8 mouse cellular contexts compared by ENCODE assay signal in genomic region chr1:75141486-75142190, GRCm38 (mm10). TPM values are rescaled to one million over a fixed set of nuclear protein-coding genes. Genes with fewer than 3 reads are reported as not detected.
A peak's percentile ranks its signal among the peaks of the same experiment; 100 is the strongest.
DNase-seq lines count a peak whose midpoint lies in the region; ATAC-seq and TF ChIP-seq lines count a peak whose summit lies in the region.

No protein-coding gene starts in this region.

- ATAC-seq in CD4-positive, CD25-positive, alpha-beta regulatory T cell, adult 4 months: peak; percentile 61
- ATAC-seq in heart, embryonic 16.5 days (replicated peaks; ENCODE audit: extremely low read depth, insufficient read depth, low FRiP score): peak; percentile 49
- ATAC-seq in neural tube, embryonic 15.5 days (ENCODE audit: low FRiP score): peak; percentile 16

- H3K36me3 ChIP-seq in heart, embryonic 16.5 days (ENCODE audit: control insufficient read depth, insufficient read depth): peaks cover 47% of the 10 kb centered on the region
- peaks cover 53% of the 10 kb centered on the region for H3K36me3 ChIP-seq in neural tube, embryonic 15.5 days

- no peak for TF ChIP-seq CTCF in lung, adult 2 months (IDR thresholded peaks at IDR 0.05; ENCODE audit: insufficient read depth, low read length)

- WGBS in heart, embryonic 16.5 days: under 1% methylated on average over 52 of the region's 53 CpGs
- under 1% methylated on average over 53 of the region's 53 CpGs for WGBS in lung, adult 2 months
- WGBS in neural tube, embryonic 15.5 days: under 1% methylated on average over 53 of the region's 53 CpGs

- H3K4me2 ChIP-seq in heart, embryonic 16.5 days (ENCODE audit: low read depth, low read length): peak overlapping the region; percentile 94
- peak overlapping the region; percentile 96 for H3K4me2 ChIP-seq in neural tube, embryonic 15.5 days

- peak; percentile 71 for DNase-seq in brain, adult 2 months (ENCODE audit: low read depth, low spot score)
- DNase-seq in fibroblast of lung, adult 2 months (ENCODE audit: low read depth): peak; percentile 34
- DNase-seq in kidney, postnatal 25 days: peak; percentile 69 to 88
- DNase-seq in lung, adult 2 months: peak; percentile 81
- DNase-seq in testis, postnatal 14 days (ENCODE audit: low spot score): peak; percentile 65

- H3K9me3 ChIP-seq in heart, embryonic 16.5 days (replicated peaks; ENCODE audit: control insufficient read depth, low read length): no peaks in the 10 kb centered on the region
- H3K9me3 ChIP-seq in neural tube, embryonic 15.5 days (replicated peaks): no peaks in the 10 kb centered on the region

- TF ChIP-seq POLR2A in lung, adult 2 months (IDR thresholded peaks at IDR 0.05; ENCODE audit: borderline replicate concordance, extremely low read depth, low read depth, low read length): peak; percentile 90; the same call in 1 of the 2 replicates

- peaks cover 17% of the 10 kb centered on the region for H3K4me1 ChIP-seq in heart, embryonic 16.5 days (ENCODE audit: control insufficient read depth, insufficient read depth, low read length)
- peaks cover 9% of the 10 kb centered on the region for H3K4me1 ChIP-seq in lung, adult 2 months (ENCODE audit: control insufficient read depth, insufficient read depth, low read length)
- peaks cover 44% of the 10 kb centered on the region for H3K4me1 ChIP-seq in neural tube, embryonic 15.5 days

- peak overlapping the region; percentile 77 for H3K9ac ChIP-seq in heart, embryonic 16.5 days (ENCODE audit: low read length)
- H3K9ac ChIP-seq in neural tube, embryonic 15.5 days (replicated peaks): peak overlapping the region; percentile 81

- no peaks in the 10 kb centered on the region for H3K27me3 ChIP-seq in heart, embryonic 16.5 days (ENCODE audit: control insufficient read depth, insufficient read depth, low read length)
- no peaks in the 10 kb centered on the region for H3K27me3 ChIP-seq in neural tube, embryonic 15.5 days (replicated peaks)

- H3K27ac ChIP-seq in heart, embryonic 16.5 days (ENCODE audit: low read length): peak overlapping the region; percentile 81
- H3K27ac ChIP-seq in neural tube, embryonic 15.5 days (replicated peaks): peak overlapping the region; percentile 98

- peak overlapping the region; percentile 59 for H3K4me3 ChIP-seq in heart, embryonic 16.5 days (ENCODE audit: low read length)
- peak overlapping the region; percentile 97 for H3K4me3 ChIP-seq in lung, adult 2 months (replicated peaks; ENCODE audit: extremely low read depth, low read depth, low read length)
- peak overlapping the region; percentile 78 for H3K4me3 ChIP-seq in neural tube, embryonic 15.5 days (replicated peaks)

RNA-seq across cellular contexts. Expression of gene Cnppd1, which starts 0.9 kb away (rescaled TPM):
- polyA plus RNA-seq in CD4-positive, CD25-positive, alpha-beta regulatory T cell, adult 4 months (2017; shearing (Covaris generic)): 100 to 1,000 TPM; 125 to 195 TPM
- 39.2 and 40.9 TPM in 2 replicates for polyA plus RNA-seq in heart, embryonic 16.5 days (2015; fragmentation: Nextera tagmentation; extraction: Ambion mirVana)
- 57.6 and 64.3 TPM in 2 replicates for polyA plus RNA-seq in lung, adult 2 months (2012; rRNA removed)
- polyA plus RNA-seq in neural tube, embryonic 15.5 days (2015; fragmentation: Nextera tagmentation; extraction: Ambion mirVana): 46.3 and 48.9 TPM in 2 replicates

RNA-seq across cellular contexts. Expression of gene Retreg2, which starts 0.9 kb away (rescaled TPM):
- 10 to 100 TPM; 19.2 to 32.9 TPM for polyA plus RNA-seq in CD4-positive, CD25-positive, alpha-beta regulatory T cell, adult 4 months (2017; shearing (Covaris generic))
- polyA plus RNA-seq in heart, embryonic 16.5 days (2015; fragmentation: Nextera tagmentation; extraction: Ambion mirVana): 33.9 TPM in 2 replicates
- polyA plus RNA-seq in lung, adult 2 months (2012; rRNA removed): 112 and 123 TPM in 2 replicates
- polyA plus RNA-seq in neural tube, embryonic 15.5 days (2015; fragmentation: Nextera tagmentation; extraction: Ambion mirVana): 133 and 140 TPM in 2 replicates

RNA-seq across cellular contexts. Expression of gene Slc23a3, which starts 7.9 kb away (rescaled TPM):
- under 1 TPM in 1 of 2 experiments, not detected in 1; 0.20 TPM for polyA plus RNA-seq in CD4-positive, CD25-positive, alpha-beta regulatory T cell, adult 4 months (2017; shearing (Covaris generic))
- 1.1 TPM in 2 replicates for polyA plus RNA-seq in heart, embryonic 16.5 days (2015; fragmentation: Nextera tagmentation; extraction: Ambion mirVana)
- polyA plus RNA-seq in lung, adult 2 months (2012; rRNA removed): 1.4 and 2.0 TPM in 2 replicates
- polyA plus RNA-seq in neural tube, embryonic 15.5 days (2015; fragmentation: Nextera tagmentation; extraction: Ambion mirVana): not detected in 2 replicates

RNA-seq across cellular contexts. Expression of gene Nhej1, which starts 16.6 kb away (rescaled TPM):
- 10 to 100 TPM in 1 of 2 experiments, 1 to 10 TPM in 1; 6.1 to 15.3 TPM for polyA plus RNA-seq in CD4-positive, CD25-positive, alpha-beta regulatory T cell, adult 4 months (2017; shearing (Covaris generic))
- 7.5 and 8.8 TPM in 2 replicates for polyA plus RNA-seq in heart, embryonic 16.5 days (2015; fragmentation: Nextera tagmentation; extraction: Ambion mirVana)
- polyA plus RNA-seq in lung, adult 2 months (2012; rRNA removed): 1.8 and 2.7 TPM in 2 replicates
- polyA plus RNA-seq in neural tube, embryonic 15.5 days (2015; fragmentation: Nextera tagmentation; extraction: Ambion mirVana): 6.0 and 7.1 TPM in 2 replicates

RNA-seq across cellular contexts. Expression of gene Zfand2b, which starts 26.8 kb away (rescaled TPM):
- polyA plus RNA-seq in CD4-positive, CD25-positive, alpha-beta regulatory T cell, adult 4 months (2017; shearing (Covaris generic)): 10 to 100 TPM; 54.7 to 71.9 TPM
- 30.4 and 31.7 TPM in 2 replicates for polyA plus RNA-seq in heart, embryonic 16.5 days (2015; fragmentation: Nextera tagmentation; extraction: Ambion mirVana)
- 59.4 and 68.0 TPM in 2 replicates for polyA plus RNA-seq in lung, adult 2 months (2012; rRNA removed)
- 37.3 and 40.0 TPM in 2 replicates for polyA plus RNA-seq in neural tube, embryonic 15.5 days (2015; fragmentation: Nextera tagmentation; extraction: Ambion mirVana)

Comparison
In these comparisons a context has a peak if more than half of its experiments do, and no peak if none do; other contexts are left out.
1. Peak in every context shown above with its lines: DNase-seq, ATAC-seq, H3K4me3 ChIP-seq and H3K27ac ChIP-seq.